Mouse (Mus musculus): ENCODE measurements around the gene AC109138.7. TPM values are rescaled to one million over a fixed set of nuclear protein-coding genes. Genes with fewer than 3 reads are reported as not detected.

The AC109138.7 gene
- polyA plus RNA-seq, 1 experiment: not detected

- Histone ChIP-seq H3K79me2 (ENCODE audit: control insufficient read depth, insufficient read depth) (peaks cover 8% of the 10 kb centered on the region), H3K27me3 (ENCODE audit: control insufficient read depth, insufficient read depth, insufficient read length) (no peaks in the 10 kb centered on the region), H3ac (ENCODE audit: control insufficient read depth, insufficient read length) (no peak overlapping the region), H3K4me2 (ENCODE audit: low read depth) (peak overlapping the region; percentile 88), H3K4me3 (no peak overlapping the region), H3K36me3 (ENCODE audit: control insufficient read depth, insufficient read depth) (no peaks in the 10 kb centered on the region)
- no peak for TF ChIP-seq POLR2AphosphoS2 (IDR thresholded peaks at IDR 0.05; ENCODE audit: insufficient read length, low read depth)
- TF ChIP-seq E2F4 (IDR thresholded peaks at IDR 0.05; ENCODE audit: insufficient read depth): no peak
- TF ChIP-seq MYOD1 (IDR thresholded peaks at IDR 0.05; ENCODE audit: control insufficient read depth in 1 of 3, insufficient read length in 2 of 3, low read depth in 2 of 3): no peak
- TF ChIP-seq CEBPB (IDR thresholded peaks at IDR 0.05; ENCODE audit: insufficient read depth, poor library complexity, severe bottlenecking): no peak
- TF ChIP-seq SRF (IDR thresholded peaks at IDR 0.05; ENCODE audit: control insufficient read depth, insufficient read length, low read depth): no peak
- TF ChIP-seq TCF3 (IDR thresholded peaks at IDR 0.05; ENCODE audit: insufficient read length, low read depth): no peak
- TF ChIP-seq MAX (IDR thresholded peaks at IDR 0.05; ENCODE audit: low read depth): no peak
- TF ChIP-seq TCF12 (IDR thresholded peaks at IDR 0.05; ENCODE audit: insufficient read depth, poor library complexity, severe bottlenecking): no peak
- no peak for TF ChIP-seq POLR2A (IDR thresholded peaks at IDR 0.05; ENCODE audit: insufficient read length, low read depth)
- TF ChIP-seq MYOG (IDR thresholded peaks at IDR 0.05; ENCODE audit: control insufficient read depth in 1 of 3, insufficient read depth in 1 of 3, insufficient read length in 2 of 3, low read depth in 2 of 3): no peak
Measured at GRCm38 (mm10) chr19:4228891-4229290, 14.7 kb downstream of the AC109138.7 start.

DNA sequence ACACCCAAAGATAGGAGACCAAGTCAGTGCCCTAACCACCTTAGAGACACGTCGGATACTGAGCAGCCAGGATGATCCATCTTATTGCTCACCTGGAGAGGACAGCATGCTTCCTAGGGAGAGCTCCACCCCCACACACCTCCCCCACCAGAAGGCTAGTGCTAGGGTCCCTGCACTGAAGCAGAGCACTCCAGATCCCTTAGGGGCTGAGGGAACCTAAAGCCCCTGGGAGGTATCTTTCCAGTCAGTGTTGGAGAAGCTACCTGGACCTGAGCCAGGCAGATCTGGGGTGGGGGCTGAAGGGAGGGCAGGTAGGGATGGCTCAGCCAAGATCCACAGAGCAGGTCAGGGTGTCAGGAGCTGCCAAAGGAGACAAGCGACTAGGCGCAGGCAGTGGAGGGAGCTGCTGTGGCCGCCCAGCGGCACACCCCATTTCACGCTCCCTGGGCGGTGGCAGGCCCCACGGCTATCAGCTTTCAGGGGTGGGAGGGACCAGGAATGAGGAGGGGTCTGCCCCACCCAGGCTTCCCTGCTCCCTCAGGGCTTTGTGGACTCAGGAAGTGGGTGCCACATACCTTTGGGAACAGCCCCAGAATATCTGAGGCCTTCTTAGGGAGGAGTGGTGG, 15.4 kb downstream of the AC109138.7 start:
- Histone ChIP-seq H3ac (ENCODE audit: control insufficient read depth, insufficient read length) (no peak overlapping the region), H3K27me3 (ENCODE audit: control insufficient read depth, insufficient read depth, insufficient read length) (no peaks in the 10 kb centered on the region), H3K79me2 (ENCODE audit: control insufficient read depth, insufficient read depth) (peaks cover 8% of the 10 kb centered on the region), H3K4me2 (ENCODE audit: low read depth) (peak overlapping the region; percentile 88), H3K4me3 (peak overlapping the region; percentile 29), H3K36me3 (ENCODE audit: control insufficient read depth, insufficient read depth) (no peaks in the 10 kb centered on the region)
- TF ChIP-seq MYOG (IDR thresholded peaks at IDR 0.05; ENCODE audit: control insufficient read depth in 1 of 3, insufficient read depth in 1 of 3, insufficient read length in 2 of 3, low read depth in 2 of 3) (peak in 1 of 3 experiments; percentile 64), CEBPB (IDR thresholded peaks at IDR 0.05; ENCODE audit: insufficient read depth, poor library complexity, severe bottlenecking) (no peak), MYOD1 (IDR thresholded peaks at IDR 0.05; ENCODE audit: control insufficient read depth in 1 of 3, insufficient read length in 2 of 3, low read depth in 2 of 3) (peak in 1 of 3 experiments; percentile 55), POLR2AphosphoS2 (IDR thresholded peaks at IDR 0.05; ENCODE audit: insufficient read length, low read depth) (peak; percentile 34), POLR2A (IDR thresholded peaks at IDR 0.05; ENCODE audit: insufficient read length, low read depth) (peak; percentile 83), TCF3 (IDR thresholded peaks at IDR 0.05; ENCODE audit: insufficient read length, low read depth) (no peak), SRF (IDR thresholded peaks at IDR 0.05; ENCODE audit: control insufficient read depth, insufficient read length, low read depth) (no peak), E2F4 (IDR thresholded peaks at IDR 0.05; ENCODE audit: insufficient read depth) (no peak)

DNA sequence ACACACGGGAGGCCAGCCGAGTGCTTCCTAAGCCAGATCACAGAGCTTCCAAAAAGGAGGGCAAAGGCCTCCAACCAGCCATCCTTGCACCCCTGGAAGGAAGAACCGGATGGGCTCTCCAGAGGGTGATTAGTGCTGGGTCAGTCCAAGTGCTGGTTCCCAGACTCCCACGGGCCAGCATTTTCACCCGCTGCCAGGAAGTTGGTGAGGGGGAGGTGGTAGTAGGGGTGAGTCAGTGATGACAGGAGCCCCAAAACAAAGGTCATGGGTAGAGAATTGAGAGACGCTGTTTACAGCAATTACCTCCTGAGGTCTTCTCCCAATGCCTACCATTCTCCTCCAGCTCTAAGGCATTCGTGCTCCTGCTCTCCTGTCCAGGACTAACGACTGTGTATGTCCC, 16.3 kb downstream of the AC109138.7 start:
- Histone ChIP-seq H3K4me3 (peak overlapping the region; percentile 29), H3K27me3 (ENCODE audit: control insufficient read depth, insufficient read depth, insufficient read length) (no peaks in the 10 kb centered on the region), H3K79me2 (ENCODE audit: control insufficient read depth, insufficient read depth) (peaks cover 8% of the 10 kb centered on the region), H3K36me3 (ENCODE audit: control insufficient read depth, insufficient read depth) (no peaks in the 10 kb centered on the region), H3ac (ENCODE audit: control insufficient read depth, insufficient read length) (no peak overlapping the region), H3K4me2 (ENCODE audit: low read depth) (peak overlapping the region; percentile 88)
- TF ChIP-seq MYOD1 (IDR thresholded peaks at IDR 0.05; ENCODE audit: control insufficient read depth in 1 of 3, insufficient read length in 2 of 3, low read depth in 2 of 3): no peak
- TF ChIP-seq E2F4 (IDR thresholded peaks at IDR 0.05; ENCODE audit: insufficient read depth): no peak
- TF ChIP-seq REST (IDR thresholded peaks at IDR 0.05; ENCODE audit: insufficient read depth, insufficient read length): no peak
- no peak for TF ChIP-seq CEBPB (IDR thresholded peaks at IDR 0.05; ENCODE audit: insufficient read depth, poor library complexity, severe bottlenecking)
- TF ChIP-seq POLR2A (IDR thresholded peaks at IDR 0.05; ENCODE audit: insufficient read length, low read depth): no peak
- TF ChIP-seq MAX (IDR thresholded peaks at IDR 0.05; ENCODE audit: low read depth): no peak
- no peak for TF ChIP-seq POLR2AphosphoS2 (IDR thresholded peaks at IDR 0.05; ENCODE audit: insufficient read length, low read depth)
- TF ChIP-seq TCF12 (IDR thresholded peaks at IDR 0.05; ENCODE audit: insufficient read depth, poor library complexity, severe bottlenecking): no peak
- no peak for TF ChIP-seq USF1 (IDR thresholded peaks at IDR 0.05; ENCODE audit: low read depth)
- no peak for TF ChIP-seq MYOG (IDR thresholded peaks at IDR 0.05; ENCODE audit: control insufficient read depth in 1 of 3, insufficient read depth in 1 of 3, insufficient read length in 2 of 3, low read depth in 2 of 3)
- no peak for TF ChIP-seq TCF3 (IDR thresholded peaks at IDR 0.05; ENCODE audit: insufficient read length, low read depth)
- no peak for TF ChIP-seq SRF (IDR thresholded peaks at IDR 0.05; ENCODE audit: control insufficient read depth, insufficient read length, low read depth)

DNA sequence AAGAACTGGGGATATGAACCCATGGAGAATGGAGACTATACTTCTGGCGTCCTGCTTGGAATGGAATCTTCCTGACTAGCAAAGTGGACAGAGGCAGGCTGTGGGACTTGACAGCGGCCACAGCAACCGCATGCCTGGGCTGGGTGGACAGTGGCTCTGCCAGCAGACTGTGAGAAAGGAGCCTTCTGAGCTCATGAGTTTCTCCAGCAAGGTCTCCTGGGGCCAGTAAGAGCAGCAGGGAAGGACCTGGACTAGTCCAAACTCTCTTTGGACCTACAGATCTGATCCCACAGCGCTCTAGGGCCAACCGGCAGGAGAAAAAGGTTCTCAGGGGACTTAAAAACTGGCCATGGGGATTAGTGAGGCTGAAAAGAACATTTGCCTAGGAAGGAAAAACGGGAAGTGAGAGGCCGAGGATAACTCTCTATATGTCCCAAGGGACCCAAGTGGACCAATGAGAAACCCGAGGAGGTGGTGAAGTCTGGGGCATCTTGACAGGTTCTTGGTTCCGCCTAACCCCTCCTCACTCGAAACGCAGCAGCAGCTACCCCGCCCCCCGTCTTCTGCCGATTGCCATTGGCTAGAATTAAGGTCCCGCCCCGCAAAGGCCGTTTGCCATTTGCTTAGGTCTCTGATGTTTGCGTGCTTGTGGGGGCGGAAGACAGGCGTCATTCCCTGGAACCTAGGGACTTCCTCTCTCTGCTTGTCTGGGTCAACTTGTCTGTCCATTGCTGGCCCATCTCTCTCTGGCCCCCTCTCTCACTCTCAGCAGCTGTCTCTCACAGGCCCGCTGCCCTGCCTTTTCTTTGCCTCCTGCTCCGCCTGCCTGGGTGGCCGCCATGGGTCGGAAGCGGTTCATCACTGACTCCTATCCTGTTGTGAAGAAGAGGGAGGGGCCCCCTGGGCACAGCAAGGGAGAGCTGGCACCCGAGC, 17.4 kb downstream of the AC109138.7 start, which contains the start of gene Pold4:
Gene Pold4, plus strand, starts transcription at position 647 of the 933 bp plus-strand sequence.
- peak within 1 kb of the TSS; percentile 98 for H3K4me2 ChIP-seq (ENCODE audit: low read depth)
- H3K4me3 ChIP-seq: peak within 1 kb of the TSS; percentile 29
- H3K79me2 ChIP-seq (ENCODE audit: control insufficient read depth, insufficient read depth): peaks cover 8% of the 10 kb centered on the region
- no peaks in the 10 kb centered on the region for H3K36me3 ChIP-seq (ENCODE audit: control insufficient read depth, insufficient read depth)
- H3ac ChIP-seq (ENCODE audit: control insufficient read depth, insufficient read length): peak within 1 kb of the TSS; percentile 6
- TF ChIP-seq TCF3 (IDR thresholded peaks at IDR 0.05; ENCODE audit: insufficient read length, low read depth) (no peak), CEBPB (IDR thresholded peaks at IDR 0.05; ENCODE audit: insufficient read depth, poor library complexity, severe bottlenecking) (no peak), MYOG (IDR thresholded peaks at IDR 0.05; ENCODE audit: control insufficient read depth in 1 of 3, insufficient read depth in 1 of 3, insufficient read length in 2 of 3, low read depth in 2 of 3) (peak in 1 of 3 experiments; percentile 66), POLR2A (IDR thresholded peaks at IDR 0.05; ENCODE audit: insufficient read length, low read depth) (peak; percentile 82), REST (IDR thresholded peaks at IDR 0.05; ENCODE audit: insufficient read depth, insufficient read length) (peak; percentile 11), MYOD1 (IDR thresholded peaks at IDR 0.05; ENCODE audit: control insufficient read depth in 1 of 3, insufficient read length in 2 of 3, low read depth in 2 of 3) (peak in 2 of 3 experiments; percentile 7 to 32), MAX (IDR thresholded peaks at IDR 0.05; ENCODE audit: low read depth) (no peak), E2F4 (IDR thresholded peaks at IDR 0.05; ENCODE audit: insufficient read depth) (no peak), USF1 (IDR thresholded peaks at IDR 0.05; ENCODE audit: low read depth) (no peak), SRF (IDR thresholded peaks at IDR 0.05; ENCODE audit: control insufficient read depth, insufficient read length, low read depth) (no peak), POLR2AphosphoS2 (IDR thresholded peaks at IDR 0.05; ENCODE audit: insufficient read length, low read depth) (peak; percentile 88), TCF12 (IDR thresholded peaks at IDR 0.05; ENCODE audit: insufficient read depth, poor library complexity, severe bottlenecking) (no peak)
- H3K27me3 ChIP-seq (ENCODE audit: control insufficient read depth, insufficient read depth, insufficient read length): no peaks in the 10 kb centered on the region
